Mouse (Mus musculus) cerebellum, adult 2 months (tissue): ENCODE measurements at regions not wholly inside any gene's neighbourhood (a gene's known extent, or its start where the extent isn't known, plus 50 kb on each side); places are given as distances from the start of the nearest gene placed in this dataset.

Experiments used
- DNase-seq, 2 experiments: peaks; one replicate each; pipeline ENCODE4 v3.0.0; 2021
- H3K27ac ChIP-seq: fragments of 200-500 bp; 2 replicates; pipeline ENCODE4 v1.5.1; 2012; ENCODE audit warnings: low read length, control low read depth, inconsistent platforms; ENCODE audit not compliant: insufficient read depth
- H3K27me3 ChIP-seq: fragments of 200-500 bp; 2 replicates; pipeline ENCODE4 v1.6.1; 2012; ENCODE audit warnings: inconsistent platforms, mild to moderate bottlenecking, low read length, moderate library complexity; ENCODE audit not compliant: control insufficient read depth, insufficient read depth
- H3K4me1 ChIP-seq: fragments of 200-500 bp; 2 replicates; pipeline ENCODE4 v1.6.1; 2011; ENCODE audit warnings: low read length; ENCODE audit not compliant: control insufficient read depth, insufficient read depth
- H3K4me3 ChIP-seq: fragments of 200-500 bp; replicated peaks from 2 replicates; pipeline ENCODE3; 2011; ENCODE audit warnings: mild to moderate bottlenecking, low read depth, low read length, control low read depth; ENCODE audit not compliant: insufficient read depth
- CTCF ChIP-seq: fragments of 200-500 bp; IDR thresholded peaks from 2 replicates; pipeline ENCODE4 v1.5.1; 2011; ENCODE audit warnings: low read depth, mild to moderate bottlenecking, control low read depth, low read length, moderate library complexity, borderline replicate concordance; ENCODE audit not compliant: insufficient read depth
- POLR2A ChIP-seq: fragments of 200-500 bp; IDR thresholded peaks from 2 replicates; pipeline ENCODE4 v1.6.1; 2011; ENCODE audit warnings: low read length, control low read depth, borderline replicate concordance; ENCODE audit not compliant: insufficient read depth
- WGBS: fragments of 180-500 bp; shearing (Covaris S2); methylation state at CpG from one replicate; pipeline ENCODE4 v1.1.7; 2018; 5-methylcytosine and 5-hydroxymethylcytosine counted together

- no peak for TF ChIP-seq CTCF
- TF ChIP-seq POLR2A = no peak
- 78% methylated on average over 4 of the region's 4 CpGs for WGBS
- H3K4me3 ChIP-seq = no peak overlapping the region
Measured at GRCm38 (mm10) chr12:9180677-9181076, 150.9 kb downstream of the Ttc32 start.

GRCm38 (mm10) chr12:9191721-9192120 is 161.9 kb downstream of the Ttc32 start:
- no peak for DNase-seq
- Histone ChIP-seq H3K27me3 (no peaks in the 10 kb centered on the region), H3K4me3 (no peak overlapping the region), H3K27ac (no peak overlapping the region), H3K4me1 (no peaks in the 10 kb centered on the region)
- 75% methylated on average over 5 of the region's 5 CpGs for WGBS
- no peak for TF ChIP-seq POLR2A
- TF ChIP-seq CTCF = no peak

More at GRCm38 (mm10) chr12:9180677-9181076, 150.9 kb downstream of the Ttc32 start:
- no peak for DNase-seq
- Histone ChIP-seq H3K27me3 (no peaks in the 10 kb centered on the region; the same call in 1 of the 2 replicates), H3K27ac (no peak overlapping the region), H3K4me1 (no peaks in the 10 kb centered on the region)

GRCm38 (mm10) chr12:9199321-9199720 is 169.5 kb downstream of the Ttc32 start:
- no peaks in the 10 kb centered on the region for H3K4me1 ChIP-seq
- no peaks in the 10 kb centered on the region for H3K27me3 ChIP-seq
- TF ChIP-seq POLR2A (no peak), CTCF (no peak)
- DNase-seq = no peak
- no peak overlapping the region for H3K4me3 ChIP-seq
- H3K27ac ChIP-seq = no peak overlapping the region
- WGBS = 38% methylated on average over 2 of the region's 2 CpGs

- 92% methylated on average over 1 of the region's 1 CpGs for WGBS
- no peak for TF ChIP-seq POLR2A
- TF ChIP-seq CTCF = no peak
- H3K4me3 ChIP-seq = no peak overlapping the region
- H3K4me1 ChIP-seq = no peaks in the 10 kb centered on the region
- DNase-seq = no peak
- no peak overlapping the region for H3K27ac ChIP-seq
- H3K27me3 ChIP-seq = no peaks in the 10 kb centered on the region
Measured at GRCm38 (mm10) chr12:9212211-9212610, 182.4 kb downstream of the Ttc32 start.

- H3K4me1 ChIP-seq = no peaks in the 10 kb centered on the region
- 23% methylated on average over 5 of the region's 5 CpGs for WGBS
- no peak for DNase-seq
- TF ChIP-seq POLR2A = no peak
- no peak for TF ChIP-seq CTCF
- no peaks in the 10 kb centered on the region for H3K27me3 ChIP-seq
- H3K27ac ChIP-seq = no peak overlapping the region
- H3K4me3 ChIP-seq = no peak overlapping the region
Measured at GRCm38 (mm10) chr12:9224971-9225370, 195.2 kb downstream of the Ttc32 start.

GRCm38 (mm10) chr12:9227901-9228300 is 198.1 kb downstream of the Ttc32 start:
- WGBS = 87% methylated on average over 5 of the region's 5 CpGs
- no peak overlapping the region for H3K27ac ChIP-seq

GRCm38 (mm10) chr12:9228486-9228885 is 198.7 kb downstream of the Ttc32 start:
- Histone ChIP-seq H3K27ac (no peak overlapping the region), H3K27me3 (no peaks in the 10 kb centered on the region), H3K4me1 (no peaks in the 10 kb centered on the region), H3K4me3 (no peak overlapping the region)
- WGBS = 46% methylated on average over 2 of the region's 2 CpGs
- DNase-seq = peak in 1 of 2 experiments; percentile 4
- TF ChIP-seq CTCF = no peak
- no peak for TF ChIP-seq POLR2A

More at GRCm38 (mm10) chr12:9227901-9228300, 198.1 kb downstream of the Ttc32 start:
- Histone ChIP-seq H3K4me3 (no peak overlapping the region), H3K27me3 (no peaks in the 10 kb centered on the region), H3K4me1 (no peaks in the 10 kb centered on the region)
- DNase-seq = no peak
- no peak for TF ChIP-seq POLR2A
- TF ChIP-seq CTCF = no peak

GRCm38 (mm10) chr12:9229981-9230380 is 200.2 kb downstream of the Ttc32 start:
- Histone ChIP-seq H3K27me3 (no peaks in the 10 kb centered on the region), H3K27ac (no peak overlapping the region), H3K4me3 (no peak overlapping the region), H3K4me1 (no peaks in the 10 kb centered on the region)
- WGBS = 81% methylated on average over 4 of the region's 4 CpGs
- no peak for TF ChIP-seq CTCF
- no peak for TF ChIP-seq POLR2A
- no peak for DNase-seq
